Mouse (Mus musculus) embryo, embryonic 10.5 days (tissue): Measurements from ENCODE around the gene Axin1.
"Not testable (repeated sequence)": the region's sequence is repeated elsewhere in the genome, so short reads cannot be mapped to it uniquely, and the experiment has no call there.

Experiments
- DNase-seq: peaks from one replicate; pipeline ENCODE4 v3.0.0-alpha.2; 2015; ENCODE audit warnings: low spot score

The Axin1 gene

DNA sequence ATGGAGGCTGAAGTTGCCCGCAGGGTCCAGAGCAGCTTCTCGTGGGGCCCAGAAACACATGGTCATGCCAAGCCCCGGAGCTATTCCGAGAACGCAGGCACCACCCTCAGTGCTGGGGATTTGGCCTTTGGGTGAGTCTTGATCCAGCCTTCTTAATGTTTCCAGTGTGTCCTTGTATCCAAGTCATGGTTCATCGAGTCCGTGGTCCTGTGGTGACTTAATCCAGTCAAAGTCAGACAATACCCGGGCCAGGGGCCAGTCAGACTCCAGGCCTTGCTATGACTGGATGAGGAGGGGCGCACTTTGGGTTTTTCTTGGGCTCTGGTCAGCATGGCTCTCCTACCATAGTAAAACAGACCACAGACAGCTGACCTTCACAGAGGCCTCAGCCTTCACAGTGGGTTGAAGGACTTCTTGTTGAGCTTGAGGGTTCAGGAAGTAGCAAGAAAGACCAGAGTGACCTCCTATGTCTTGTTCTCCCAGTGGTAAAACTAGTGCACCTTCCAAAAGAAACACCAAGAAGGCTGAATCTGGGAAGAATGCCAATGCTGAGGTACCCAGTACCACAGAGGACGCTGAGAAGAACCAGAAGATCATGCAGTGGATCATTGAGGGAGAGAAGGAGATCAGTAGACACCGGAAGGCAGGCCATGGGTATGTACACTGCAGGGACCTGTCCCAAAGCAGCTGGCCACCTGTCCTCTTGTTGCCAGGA lies 49.8 kb downstream of the Axin1 start:
- no peak for DNase-seq

DNA sequence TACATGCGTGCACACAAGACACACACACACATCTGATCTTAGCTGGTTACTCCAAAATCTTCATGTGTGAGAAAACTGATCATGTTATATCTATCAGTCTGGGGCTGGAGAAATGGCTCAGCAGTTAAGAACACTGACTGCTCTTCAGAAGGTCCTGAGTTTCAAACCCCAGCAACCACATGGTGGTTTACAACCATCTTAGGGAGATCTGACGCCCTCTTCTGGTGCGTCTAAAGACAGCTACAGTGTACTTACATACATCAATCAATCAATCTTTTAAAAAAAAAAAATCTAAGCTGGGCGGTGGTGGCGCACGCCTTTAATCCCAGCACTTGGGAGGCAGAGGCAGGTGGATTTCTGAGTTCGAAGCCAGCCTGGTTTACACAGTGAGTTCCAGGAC lies 53.0 kb downstream of the Axin1 start:
- not testable (repeated sequence) for DNase-seq

DNA sequence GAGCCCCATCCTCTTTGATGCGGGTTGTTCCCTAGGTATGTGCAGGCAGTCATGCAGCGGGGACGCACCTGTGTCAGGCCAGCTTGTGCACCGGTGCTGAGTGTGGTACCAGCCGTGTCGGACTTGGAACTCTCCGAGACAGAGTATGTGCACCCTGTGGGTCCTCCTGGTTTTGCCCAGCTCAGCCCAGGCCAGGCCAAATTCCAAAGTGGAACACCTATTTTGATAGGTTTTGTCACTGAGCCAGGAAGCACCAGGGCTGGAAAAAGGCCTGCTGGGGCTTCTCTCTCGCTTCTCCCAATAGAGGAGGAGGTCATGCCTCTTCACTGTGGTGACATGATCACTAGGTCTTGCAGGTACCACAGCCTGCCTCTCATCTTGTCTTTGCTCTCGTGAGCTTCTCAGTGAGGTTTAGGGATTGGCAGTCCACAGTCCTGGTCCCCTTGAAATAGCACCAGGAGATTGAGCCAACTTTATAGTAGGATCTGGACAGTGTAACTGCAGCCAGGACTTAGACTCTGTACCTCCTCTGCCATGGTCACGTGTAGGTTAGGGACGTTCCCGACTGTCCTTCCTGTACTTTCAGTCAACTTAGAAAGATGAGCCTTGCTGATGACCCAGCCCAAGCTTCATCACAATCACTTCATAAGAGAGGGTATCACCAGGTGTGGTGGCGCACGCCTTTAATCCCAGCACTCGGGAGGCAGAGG lies 54.1 kb downstream of the Axin1 start:
- no peak for DNase-seq

DNA sequence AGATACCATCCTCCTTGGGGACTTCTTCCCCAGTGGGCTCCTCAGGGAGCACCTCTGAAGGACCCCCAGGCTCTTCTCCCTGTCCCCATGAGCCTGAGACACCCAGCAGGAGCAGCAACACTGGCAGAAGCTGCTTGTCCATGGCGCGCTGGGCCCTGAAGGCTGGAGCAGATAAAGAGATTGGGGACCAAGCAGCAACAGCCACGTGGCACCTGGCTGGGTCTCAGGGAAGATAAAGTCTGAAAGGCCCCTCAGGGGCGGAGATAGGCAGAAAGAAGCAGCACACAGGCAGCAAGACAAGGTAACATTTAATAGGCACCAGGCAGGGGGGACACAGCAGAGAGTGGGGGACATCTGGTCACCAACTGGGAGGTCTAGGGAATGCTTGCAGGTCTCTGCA lies 60.4 kb downstream of the Axin1 start, which contains the start of gene Pdia2:
Gene Pdia2 (minus strand): TSS at position 196 of the 400 bp plus-strand sequence.
- no peak for DNase-seq

DNA sequence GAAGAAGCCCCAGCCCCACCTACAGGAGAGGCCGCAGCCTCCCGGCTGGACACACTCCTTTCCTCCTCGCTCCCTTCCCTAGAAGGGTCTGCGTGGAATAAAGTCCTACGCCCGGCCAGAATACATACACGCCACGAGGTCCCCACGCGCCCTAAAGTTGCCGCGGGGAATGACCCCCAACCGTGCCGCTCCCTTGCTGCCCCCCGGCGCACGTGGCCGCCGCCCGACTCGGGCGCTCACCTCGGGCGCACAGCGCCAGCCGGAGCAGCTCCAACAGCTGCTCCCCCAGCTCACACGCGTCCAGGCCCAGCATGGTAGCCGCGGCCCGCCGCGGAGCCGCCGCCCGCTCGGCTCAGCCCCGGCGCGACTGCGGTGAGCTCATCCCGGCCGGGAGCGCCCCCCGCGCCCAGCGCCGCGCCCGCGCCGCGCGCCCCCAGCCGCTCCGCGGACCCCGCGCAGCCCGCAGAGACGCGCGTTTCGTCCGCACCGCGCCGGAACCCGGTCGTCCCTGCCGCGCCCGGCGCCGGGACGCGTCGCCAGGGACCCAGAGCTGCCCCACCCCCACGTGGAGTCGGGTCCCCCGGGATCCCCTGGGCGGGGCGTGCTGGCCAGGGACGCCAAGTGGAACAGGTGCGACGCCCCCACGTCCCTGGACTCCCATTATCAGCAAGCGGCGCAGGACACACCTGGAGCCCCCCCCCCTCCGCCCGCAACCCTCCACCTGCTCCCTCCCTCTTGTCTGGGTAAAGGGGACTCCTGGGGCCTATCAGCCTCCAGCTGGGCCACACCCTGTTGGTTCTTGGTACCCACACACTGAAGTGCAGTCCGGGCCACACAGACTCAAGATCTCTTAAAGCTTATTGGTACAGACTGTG lies 62.6 kb downstream of the Axin1 start:
- peak; percentile 34 for DNase-seq

DNA sequence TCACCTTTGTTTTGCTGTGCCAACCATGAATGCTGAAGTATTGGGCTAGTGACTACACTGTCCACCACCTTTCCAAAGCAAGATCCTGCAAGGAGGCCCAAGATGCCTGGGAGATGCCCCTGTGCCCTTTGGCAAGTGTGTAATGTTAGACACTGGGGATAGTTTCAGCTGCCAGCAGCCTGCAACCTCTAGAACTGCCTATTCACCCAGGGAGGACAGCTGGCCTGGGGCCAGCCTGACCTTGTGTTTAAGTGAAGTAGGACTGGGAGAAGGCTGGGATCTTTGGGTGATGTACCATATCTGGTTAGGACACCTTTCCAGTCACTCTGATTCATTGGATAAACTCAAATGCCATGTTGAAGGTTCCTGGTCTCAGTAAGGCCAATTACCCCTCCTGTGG lies 63.5 kb downstream of the Axin1 start:
- DNase-seq, result no peak

DNA sequence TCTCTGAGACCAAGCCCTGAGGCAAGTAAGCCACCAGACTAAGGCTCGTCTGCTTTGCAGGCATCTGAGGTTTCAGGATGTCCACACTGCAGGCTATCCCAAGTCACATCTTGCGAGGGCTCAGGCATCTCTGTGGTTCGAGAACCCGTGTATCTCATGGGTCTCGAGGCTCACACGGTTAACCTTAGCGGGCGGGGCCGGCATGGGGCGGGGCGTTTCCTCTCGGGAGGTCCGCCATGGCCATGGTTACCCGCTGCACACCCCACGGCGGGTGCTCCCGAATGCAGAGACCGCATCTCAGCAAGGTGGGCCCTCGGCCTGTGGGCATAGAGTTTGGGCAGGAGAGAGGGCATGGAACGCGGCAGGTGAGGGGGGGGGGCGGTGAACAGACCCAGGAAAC lies 64.2 kb downstream of the Axin1 start, which contains the start of gene Rgs11:
Gene Rgs11 (plus strand): TSS at position 215 of the 400 bp plus-strand sequence.
- DNase-seq, result peak; percentile 22

DNA sequence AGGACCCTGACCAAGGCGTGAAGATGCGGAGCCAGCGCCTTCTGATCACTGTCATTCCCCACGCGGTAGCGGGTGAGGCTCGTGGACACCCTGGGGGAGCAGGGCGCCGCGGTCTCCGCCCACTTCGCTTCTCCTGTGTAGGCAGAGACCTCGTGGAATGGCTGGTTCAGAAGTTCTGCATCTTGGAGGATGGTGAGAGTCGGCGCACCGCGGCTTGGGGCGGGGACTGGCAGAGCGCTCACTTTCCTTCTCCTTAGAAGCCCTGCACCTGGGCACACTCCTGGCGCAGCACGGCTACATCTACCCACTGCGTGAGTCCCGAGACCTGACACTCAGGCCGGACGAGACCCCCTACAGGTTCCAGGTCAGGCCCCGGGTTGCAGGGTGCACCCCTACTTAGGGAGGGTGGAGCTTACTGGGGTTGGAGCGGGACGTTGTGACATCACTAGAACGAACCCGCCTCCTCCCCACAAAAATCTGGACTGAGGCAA lies 64.9 kb downstream of the Axin1 start:
- DNase-seq, result peak; percentile 11

DNA sequence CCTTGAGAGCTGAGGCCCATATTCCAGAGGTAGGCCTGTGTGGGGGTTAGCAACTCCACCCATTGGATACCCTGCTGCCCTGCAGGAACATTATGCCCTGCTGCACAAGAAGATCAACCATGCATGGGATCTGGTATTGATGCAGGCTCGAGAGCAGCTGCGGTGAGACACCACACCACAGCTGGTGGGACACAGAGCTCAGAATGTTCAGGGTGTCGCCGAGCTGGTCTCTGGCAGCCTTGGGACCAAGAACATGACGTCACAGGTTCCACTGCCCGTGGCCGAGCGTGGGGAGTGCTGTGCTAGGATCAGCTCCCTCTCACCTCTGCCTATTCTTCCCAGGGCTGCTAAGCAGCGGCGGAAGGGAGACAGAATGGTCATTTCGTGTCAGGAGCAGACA lies 66.3 kb downstream of the Axin1 start:
- no peak for DNase-seq

DNA sequence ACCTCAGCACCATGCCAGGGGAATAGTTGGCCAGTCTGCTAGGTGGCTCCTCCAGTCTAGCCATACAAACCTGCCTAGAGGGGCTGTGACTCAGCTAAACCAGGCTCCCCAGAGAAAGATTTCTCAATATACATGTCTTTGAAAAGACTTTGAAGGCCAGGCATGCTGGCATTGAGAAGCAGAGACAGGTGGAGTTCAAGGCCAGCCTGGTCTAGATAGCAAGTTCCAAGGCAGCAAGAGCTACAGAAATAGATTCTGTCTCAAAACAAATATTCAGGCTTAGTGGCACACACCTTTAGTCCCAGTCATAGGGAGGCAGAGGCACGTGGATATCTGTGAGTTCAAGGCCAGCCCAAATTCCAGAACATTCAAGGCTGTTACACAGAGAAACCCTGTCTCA lies 67.9 kb downstream of the Axin1 start:
- no peak for DNase-seq

DNA sequence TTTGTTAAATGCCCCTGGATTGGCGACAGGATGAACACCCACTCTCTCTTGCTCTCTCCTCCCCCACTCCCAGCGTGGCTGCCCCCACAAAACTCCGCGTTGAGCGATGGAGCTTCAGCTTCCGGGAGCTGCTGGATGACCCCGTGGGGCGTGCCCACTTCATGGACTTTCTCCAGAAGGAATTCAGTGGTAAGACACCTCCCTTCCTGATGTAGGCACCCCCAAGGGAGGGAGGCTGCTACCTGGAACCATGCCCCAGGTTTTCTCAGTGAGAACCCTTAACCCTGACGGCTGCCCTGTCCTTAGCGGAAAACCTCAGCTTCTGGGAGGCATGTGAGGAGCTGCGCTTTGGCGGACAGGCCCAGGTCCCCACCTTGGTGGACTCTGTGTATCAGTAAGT lies 69.2 kb downstream of the Axin1 start, which contains the start of gene Arhgdig:
Gene Arhgdig (minus strand): TSS at position 101 of the 400 bp plus-strand sequence.
- DNase-seq, result no peak

DNA sequence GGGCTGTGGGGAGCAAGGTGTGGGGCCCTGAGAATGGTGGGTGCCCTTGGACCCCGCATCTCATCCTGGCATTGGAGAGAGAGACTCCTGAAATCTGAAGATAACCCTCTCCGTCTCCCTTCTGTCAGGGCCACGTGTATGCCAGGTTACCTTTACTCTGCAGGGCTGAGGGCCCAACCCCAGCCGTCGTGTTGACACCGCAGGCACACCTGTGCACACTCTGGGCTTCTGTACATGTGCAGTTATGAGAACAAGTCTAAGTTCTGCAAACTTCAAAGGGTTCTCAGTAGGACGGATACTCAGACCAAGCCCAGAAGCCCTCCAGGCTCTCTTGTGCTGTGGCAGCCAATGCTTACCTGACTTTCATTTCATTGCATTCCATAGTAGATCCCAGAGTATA lies 73.8 kb downstream of the Axin1 start:
- DNase-seq, result no peak

DNA sequence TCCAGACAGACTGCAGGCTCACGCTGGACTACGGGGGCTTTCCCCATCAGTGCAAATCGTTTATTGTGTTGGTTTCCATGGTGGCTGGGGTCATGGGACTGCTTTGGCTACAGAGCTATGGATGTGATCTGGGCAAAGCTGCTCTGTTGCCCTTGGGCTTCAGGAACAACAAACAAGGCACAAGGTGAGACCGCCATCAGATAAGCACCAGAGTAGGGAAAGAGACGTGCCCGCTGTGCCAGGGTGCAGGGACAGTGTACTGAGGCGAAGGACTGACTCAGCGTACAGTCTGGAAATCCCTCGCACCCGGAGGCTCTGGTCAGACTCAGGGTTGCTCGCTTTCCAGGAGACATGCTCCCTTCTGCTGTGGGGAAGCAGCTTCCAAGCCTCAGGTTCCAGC lies 74.2 kb downstream of the Axin1 start:
- DNase-seq, result no peak

DNA sequence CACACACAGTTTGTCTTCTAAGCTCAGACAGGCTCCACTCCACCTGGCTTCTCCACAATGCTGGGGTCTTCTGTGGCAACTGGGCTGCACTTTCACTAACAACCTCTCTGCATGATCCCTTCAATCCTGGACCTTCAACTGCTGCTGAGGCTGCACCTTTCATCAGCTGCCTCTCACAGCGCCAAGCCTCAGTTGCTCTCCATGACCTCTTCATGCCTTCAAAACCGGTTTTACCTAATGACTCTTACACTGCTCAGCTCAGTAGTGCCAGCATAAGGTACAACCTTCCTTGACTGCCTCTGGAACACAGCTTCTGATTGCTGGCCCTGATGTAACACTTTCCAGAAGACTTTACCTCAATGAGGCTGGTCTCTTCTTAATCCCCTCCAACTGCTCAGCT lies 83.0 kb downstream of the Axin1 start:
- no peak for DNase-seq

DNA sequence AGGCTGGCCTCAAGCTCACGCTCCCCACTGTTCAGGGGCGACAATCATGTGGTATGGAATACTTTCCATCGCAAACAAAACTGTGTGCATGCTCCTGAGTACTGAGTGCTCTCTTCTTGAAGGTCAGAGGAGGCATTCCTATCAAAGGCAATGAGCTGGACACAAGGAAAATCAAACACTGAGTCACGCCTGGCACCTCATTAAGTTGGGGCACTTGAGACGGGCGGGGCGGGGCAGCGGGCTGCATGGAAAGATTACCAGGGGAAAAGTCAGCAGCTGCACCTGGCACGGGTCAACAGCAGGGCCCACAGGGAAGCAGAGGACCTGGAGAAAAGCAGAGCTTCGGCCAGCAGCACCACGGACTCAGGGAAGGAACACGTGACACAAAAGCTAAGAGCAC lies 86.7 kb downstream of the Axin1 start:
- no peak for DNase-seq

DNA sequence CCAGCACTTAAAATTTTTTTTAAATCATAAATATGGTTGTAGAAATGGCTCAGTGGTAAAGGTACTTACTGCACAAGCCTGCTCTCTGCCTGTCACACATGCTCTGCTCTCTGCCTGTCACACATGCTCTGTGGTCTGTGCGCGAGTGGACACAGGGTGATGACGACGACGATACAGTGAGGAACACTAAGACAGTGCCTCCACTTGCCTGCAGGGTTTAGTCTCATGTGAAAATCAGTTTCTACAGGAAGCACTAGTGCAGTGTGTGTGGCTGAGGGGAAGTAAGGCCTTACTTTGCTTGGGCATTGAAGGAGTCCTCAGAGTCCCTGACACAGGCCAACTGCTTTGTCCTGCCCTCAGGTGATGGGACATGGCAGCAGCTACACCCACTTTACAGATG lies 91.3 kb downstream of the Axin1 start:
- DNase-seq, result no peak

DNA sequence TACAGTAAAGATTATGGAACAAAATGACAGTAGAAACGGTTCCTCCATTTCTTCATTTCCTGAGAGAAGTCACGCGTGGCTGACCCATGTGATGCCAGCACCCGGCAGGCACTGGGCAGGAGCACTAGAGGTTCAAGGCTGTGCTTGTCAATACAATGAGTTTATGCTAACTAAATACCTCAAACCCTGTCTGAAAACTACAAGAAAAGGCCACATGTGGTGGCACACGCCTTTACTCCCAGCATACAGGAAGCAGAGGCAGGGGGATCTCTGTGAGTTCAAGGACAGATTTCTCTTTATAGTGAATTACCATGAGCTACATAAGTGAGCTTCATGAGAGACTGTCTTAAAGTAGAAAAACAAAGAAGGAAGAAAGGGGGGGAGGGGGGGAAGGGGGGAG lies 92.7 kb downstream of the Axin1 start:
- no peak for DNase-seq

DNA sequence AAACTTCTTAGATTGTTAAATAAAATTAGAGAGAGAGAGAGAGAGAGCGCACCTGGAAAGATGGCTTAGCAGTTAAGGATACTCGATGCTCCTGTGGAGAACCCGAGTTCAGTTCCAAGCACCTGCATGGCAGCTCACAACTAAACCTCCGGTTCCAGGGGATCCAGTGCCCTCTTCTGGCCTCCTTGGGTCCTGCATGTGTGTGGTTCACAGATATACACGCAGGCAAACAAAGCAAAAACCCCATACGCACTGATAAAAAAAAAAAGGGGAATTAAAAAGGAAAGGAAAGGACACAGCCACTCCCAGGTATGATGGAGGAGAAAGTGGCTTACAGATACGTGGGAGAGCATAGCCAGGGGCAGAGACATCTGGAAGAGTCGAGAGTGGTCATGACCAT lies 94.4 kb downstream of the Axin1 start:
- no peak for DNase-seq

DNA sequence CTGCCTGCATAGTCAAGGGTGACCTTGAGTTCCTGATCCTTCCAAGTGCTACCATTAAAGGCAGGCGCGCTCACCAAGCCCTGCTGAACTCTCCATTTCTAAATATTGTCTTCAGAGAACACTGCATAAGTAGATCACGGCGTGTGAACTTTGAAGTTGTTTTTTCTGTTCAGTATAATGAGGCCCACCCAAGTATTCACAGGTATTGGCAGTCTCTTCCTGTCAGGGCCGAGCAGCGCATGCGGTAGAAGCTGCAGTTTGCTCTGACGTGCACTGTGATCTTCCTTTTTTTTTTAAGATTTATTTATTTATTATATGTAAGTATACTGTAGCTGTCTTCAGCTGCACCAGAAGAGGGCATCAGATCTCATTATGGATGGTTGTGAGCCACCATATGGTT lies 95.9 kb downstream of the Axin1 start:
- no peak for DNase-seq

DNA sequence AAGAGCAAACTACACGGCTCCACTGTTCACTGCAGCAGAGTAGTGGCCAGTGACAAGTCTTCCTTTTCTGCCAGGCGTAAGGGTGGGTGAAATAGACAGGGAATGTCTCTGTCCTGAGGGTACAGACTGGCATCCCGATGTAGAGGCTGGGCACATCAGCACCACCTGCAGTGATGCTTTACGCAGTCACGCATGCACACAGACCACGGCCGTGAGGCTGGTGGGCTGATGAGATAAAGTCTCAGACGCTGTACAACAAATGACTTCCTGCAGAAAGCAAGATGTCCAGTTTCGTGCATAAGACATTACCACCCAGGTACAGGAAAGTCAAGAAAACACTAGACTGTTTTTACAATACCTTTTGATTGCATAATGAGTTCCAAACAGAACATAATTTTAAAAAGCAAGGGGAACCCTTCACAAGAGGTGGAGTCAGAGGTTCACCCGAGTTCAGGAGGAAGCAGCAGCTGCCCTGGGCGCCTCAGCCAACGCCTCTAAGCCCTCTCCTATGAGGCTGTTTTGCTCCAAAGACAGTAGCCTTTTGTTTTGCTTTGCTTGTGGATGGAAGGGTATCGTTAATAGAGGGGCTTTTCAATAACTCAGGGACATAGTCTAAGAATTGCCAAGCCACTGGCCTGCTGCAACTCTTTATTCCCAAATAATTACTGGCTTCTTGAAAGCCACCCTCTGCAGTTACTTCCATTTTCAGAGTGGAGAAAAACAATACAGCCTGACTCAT lies 96.8 kb downstream of the Axin1 start:
- DNase-seq, result no peak

DNA sequence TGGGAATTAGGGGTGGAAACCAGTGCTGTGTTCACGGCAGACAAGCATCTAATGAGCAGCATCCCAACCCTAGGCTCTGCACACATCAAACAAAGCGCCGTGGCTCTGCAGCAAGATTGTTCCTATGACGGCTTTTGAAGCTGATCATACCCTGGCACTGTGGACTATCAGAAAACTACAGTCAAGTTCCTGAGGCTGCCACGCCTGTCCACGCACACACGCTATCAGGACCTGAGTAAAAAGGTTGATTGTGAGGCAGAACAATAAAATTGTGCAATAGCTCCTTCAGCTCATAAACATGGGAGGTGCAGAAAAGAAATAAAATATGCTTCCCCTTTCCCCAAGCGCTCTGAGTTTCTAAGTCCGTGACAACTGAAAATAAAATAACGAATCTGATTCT lies 99.2 kb downstream of the Axin1 start:
- no peak for DNase-seq

DNA sequence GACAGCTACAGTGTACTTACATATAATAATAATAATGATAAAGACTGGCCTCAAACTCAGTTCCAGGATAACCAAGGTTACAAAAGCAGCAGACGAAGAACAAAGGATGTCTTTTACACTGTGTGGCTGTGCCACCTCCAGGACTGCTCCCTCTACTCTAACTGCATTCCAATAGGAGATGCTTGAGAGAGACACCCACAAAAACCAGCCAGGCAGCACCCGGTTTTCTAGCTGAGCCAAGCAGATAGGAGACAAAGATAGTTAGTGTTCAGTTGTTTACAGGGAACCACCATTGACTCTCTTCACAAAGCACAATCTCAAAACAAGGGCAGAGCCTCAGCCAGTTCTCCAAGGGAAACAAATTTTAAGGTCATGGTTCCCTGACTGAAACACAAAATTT lies 101.1 kb downstream of the Axin1 start:
- no peak for DNase-seq
